27 mouse cellular contexts compared by ENCODE assay signal in the genomic region with DNA sequence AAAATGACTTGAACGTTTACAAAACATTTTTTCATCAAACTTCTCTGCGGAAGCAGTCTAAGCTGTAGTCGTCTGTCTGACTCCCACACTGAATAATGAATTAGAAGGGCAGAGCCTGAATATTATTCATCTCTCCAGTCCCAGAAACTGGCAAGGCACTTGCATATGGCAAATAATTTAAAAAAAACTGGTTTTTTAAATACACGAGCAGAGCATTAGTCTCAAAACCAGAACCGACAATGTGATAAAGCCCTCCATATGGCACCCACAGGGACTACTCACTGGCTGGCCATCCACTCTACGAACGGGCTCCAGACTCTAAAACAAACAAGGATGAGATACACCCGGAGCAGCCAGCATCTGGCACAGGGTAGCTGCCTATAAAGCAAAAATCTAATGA. TPM values are rescaled to one million over a fixed set of nuclear protein-coding genes. Genes with fewer than 3 reads are reported as not detected.
A peak's percentile ranks its signal among the peaks of the same experiment; 100 is the strongest.
DNase-seq lines count a peak whose midpoint lies in the region; ATAC-seq and TF ChIP-seq lines count a peak whose summit lies in the region.
"Had no signal": no experiment of that assay in that cellular context is flagged by ENCODE, and none has a peak within 500 bp of the region (broad histone marks: within the 10 kb centered on the region; RNA-seq: fewer than 3 reads in every experiment).

No protein-coding gene starts in this region.

- H3K9me3 ChIP-seq in forebrain, embryonic 14.5 days (replicated peaks; ENCODE audit: control insufficient read depth, low read length): no peaks in the 10 kb centered on the region
- no peaks in the 10 kb centered on the region for H3K9me3 ChIP-seq in forebrain, embryonic 10.5 days
- no peaks in the 10 kb centered on the region for H3K9me3 ChIP-seq in forebrain, postnatal 0 days (ENCODE audit: low read length)
- H3K9me3 ChIP-seq: intestine, embryonic 15.5 days; limb, embryonic 13.5 days; liver, embryonic 13.5 days had no signal

- 74% methylated on average over 8 of the region's 8 CpGs for WGBS in forebrain, embryonic 14.5 days
- WGBS in forebrain, embryonic 10.5 days: 90% methylated on average over 8 of the region's 8 CpGs
- WGBS in forebrain, postnatal 0 days: 53% methylated on average over 8 of the region's 8 CpGs

- 0 out of 2 replicates have a peak, but pooled peaks cover 2% of the 10 kb centered on the region for H3K4me1 ChIP-seq in forebrain, embryonic 14.5 days (ENCODE audit: control insufficient read depth, insufficient read depth, low read length)
- H3K4me1 ChIP-seq in forebrain, embryonic 10.5 days: no peaks in the 10 kb centered on the region
- no peaks in the 10 kb centered on the region for H3K4me1 ChIP-seq in forebrain, postnatal 0 days (ENCODE audit: insufficient read depth)

- DNase-seq in forebrain, embryonic 14.5 days (ENCODE audit: low spot score): peak; percentile 49
- DNase-seq in forebrain, embryonic 10.5 days (ENCODE audit: extremely low spot score, low spot score): no peak
- peak; percentile 45 for DNase-seq in layer of hippocampus, adult 9-11 months
- no peak for DNase-seq in layer of hippocampus, adult 11-12 months (ENCODE audit: low spot score)
- DNase-seq in brain, adult 2 months (ENCODE audit: low read depth, low spot score): peak; percentile 58
- peak; percentile 50 for DNase-seq in forebrain, postnatal 0 days
- DNase-seq in embryo, embryonic 10.5 days (ENCODE audit: low spot score): no peak
- DNase-seq: adrenal gland, adult 2 months; cerebellum, adult 8-10 months; cerebellum, postnatal 36 days; gastrocnemius, postnatal 10 days; heart, adult 11 months; kidney, adult 8-10 months; kidney, postnatal 10 days; liver, embryonic 13.5 days; lung, adult 2 months; lung, postnatal 14 days; midbrain, embryonic 14.5 days; right cerebral cortex, postnatal 14 days; spleen, adult 18-20 months; thymus, postnatal 25 days had no signal

- H3K9ac ChIP-seq in forebrain, embryonic 14.5 days (ENCODE audit: low read length): no peak overlapping the region
- H3K9ac ChIP-seq in forebrain, postnatal 0 days: no peak overlapping the region
- H3K9ac ChIP-seq: intestine, embryonic 15.5 days; limb, embryonic 13.5 days; liver, embryonic 13.5 days had no signal

- H3K27me3 ChIP-seq in forebrain, embryonic 14.5 days (replicated peaks; ENCODE audit: control insufficient read depth, insufficient read depth, low read length): no peaks in the 10 kb centered on the region
- no peaks in the 10 kb centered on the region for H3K27me3 ChIP-seq in forebrain, embryonic 10.5 days (ENCODE audit: poor library complexity, severe bottlenecking)
- H3K27me3 ChIP-seq in forebrain, postnatal 0 days (ENCODE audit: insufficient read depth, low read length): no peaks in the 10 kb centered on the region
- H3K27me3 ChIP-seq: intestine, embryonic 15.5 days; limb, embryonic 13.5 days; liver, embryonic 13.5 days had no signal

- H3K4me3 ChIP-seq in forebrain, embryonic 14.5 days (ENCODE audit: low read depth, low read length): no peak overlapping the region
- no peak overlapping the region for H3K4me3 ChIP-seq in forebrain, embryonic 10.5 days
- no peak overlapping the region for H3K4me3 ChIP-seq in forebrain, postnatal 0 days (ENCODE audit: low read depth, low read length)
- H3K4me3 ChIP-seq: erythroblast, embryonic 14.5 days; intestine, embryonic 15.5 days; limb, embryonic 13.5 days; liver, embryonic 13.5 days had no signal

- H3K4me2 ChIP-seq in forebrain, embryonic 14.5 days (ENCODE audit: low read length): no peak overlapping the region
- H3K4me2 ChIP-seq in forebrain, postnatal 0 days (ENCODE audit: low read depth): no peak overlapping the region
- H3K4me2 ChIP-seq: heart, embryonic 11.5 days; intestine, embryonic 15.5 days; limb, embryonic 13.5 days; liver, embryonic 13.5 days had no signal

- peak; percentile 79; the same call in 1 of the 2 replicates for ATAC-seq in forebrain, embryonic 14.5 days
- peak; percentile 70 for ATAC-seq in forebrain, postnatal 0 days
- no peak for ATAC-seq in CD4-positive, CD25-positive, alpha-beta regulatory T cell, adult 4 months
- ATAC-seq: hindbrain, embryonic 16.5 days; intestine, embryonic 15.5 days had no signal

- H3K27ac ChIP-seq in forebrain, embryonic 14.5 days (ENCODE audit: low read depth, low read length): 0 out of 2 replicates have a peak overlapping the region, but pooled peaks have one; percentile 35
- H3K27ac ChIP-seq in forebrain, embryonic 10.5 days: no peak overlapping the region
- peak overlapping the region; percentile 57 for H3K27ac ChIP-seq in forebrain, postnatal 0 days (ENCODE audit: low read depth, low read length)
- H3K27ac ChIP-seq: intestine, embryonic 15.5 days; limb, embryonic 13.5 days; liver, embryonic 13.5 days had no signal

- no peak for TF ChIP-seq CTCF in forebrain, postnatal 0 days (IDR thresholded peaks at IDR 0.05; ENCODE audit: low read depth)

- H3K36me3 ChIP-seq in forebrain, embryonic 14.5 days (ENCODE audit: control insufficient read depth, insufficient read depth, low read length): no peaks in the 10 kb centered on the region
- H3K36me3 ChIP-seq in forebrain, embryonic 10.5 days (replicated peaks): no peaks in the 10 kb centered on the region
- no peaks in the 10 kb centered on the region for H3K36me3 ChIP-seq in forebrain, postnatal 0 days (ENCODE audit: insufficient read depth)
- H3K36me3 ChIP-seq: intestine, embryonic 15.5 days; limb, embryonic 13.5 days; liver, embryonic 13.5 days had no signal

RNA-seq across cellular contexts. Expression of a gene that starts 55.6 kb away (rescaled TPM):
- 152 and 153 TPM in 2 replicates for polyA plus RNA-seq in forebrain, embryonic 14.5 days (2014; fragmentation: Nextera tagmentation; extraction: Ambion mirVana)
- 82.5 and 83.3 TPM in 2 replicates for polyA plus RNA-seq in forebrain, embryonic 10.5 days (2016; fragmentation: Nextera tagmentation; extraction: Ambion mirVana)
- 78.8 and 80.7 TPM in 2 replicates for total RNA-seq in forebrain, postnatal 0 days (2014; rRNA removed)
- 121 and 123 TPM in 2 replicates for polyA plus RNA-seq in forebrain, postnatal 0 days (2015; fragmentation: Nextera tagmentation; extraction: Ambion mirVana)
- 100 to 1,000 TPM in 1 of 2 experiments, 10 to 100 TPM in 1; 83.2 to 102 TPM for polyA plus RNA-seq in CD4-positive, CD25-positive, alpha-beta regulatory T cell, adult 4 months (2017; shearing (Covaris generic))

Comparison
In these comparisons a context has a peak if more than half of its experiments do, and no peak if none do; other contexts are left out.
1. DNase-seq: peak in forebrain, embryonic 14.5 days (single experiment), layer of hippocampus, adult 9-11 months (single experiment), brain, adult 2 months (single experiment) and forebrain, postnatal 0 days (single experiment); none in forebrain, embryonic 10.5 days (single experiment), layer of hippocampus, adult 11-12 months (single experiment) and embryo, embryonic 10.5 days (single experiment).